Mouse (Mus musculus) myocyte (in vitro differentiated cells): Measurements from ENCODE around the gene Atxn3.

Source experiments
- E2F4 ChIP-seq: IDR thresholded peaks from one replicate; pipeline ENCODE4 v1.6.1; 2011; ENCODE audit warnings: mild to moderate bottlenecking, control low read depth, moderate library complexity; ENCODE audit not compliant: insufficient read depth
- POLR2AphosphoS2 ChIP-seq: IDR thresholded peaks from one replicate; pipeline ENCODE4 v1.6.1; 2011; ENCODE audit warnings: low read depth, control low read depth; ENCODE audit not compliant: insufficient read length

DNA sequence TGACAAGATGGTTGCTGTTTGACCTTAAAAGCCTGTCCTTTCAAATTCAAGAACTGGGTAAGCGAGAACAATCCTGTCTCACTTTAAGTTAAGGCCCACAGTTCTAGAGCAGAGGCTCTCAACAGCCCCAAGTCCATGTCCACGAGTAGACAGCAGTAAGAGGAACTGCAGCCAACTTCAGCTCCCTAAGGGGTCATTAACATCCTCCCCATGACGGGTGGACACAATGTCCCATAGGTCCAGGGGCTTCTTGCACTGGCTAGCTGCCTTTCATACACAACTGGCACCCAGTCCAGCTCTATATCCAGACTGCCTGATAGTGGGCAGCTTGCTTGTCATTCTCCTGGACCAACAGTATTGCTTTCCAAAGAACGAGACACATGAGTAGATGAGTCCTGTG is 9.2 kb downstream of the Atxn3 start:
- TF ChIP-seq E2F4 (no peak), POLR2AphosphoS2 (no peak)
